Mouse (Mus musculus): ENCODE results near the gene 4933427D14Rik. TPM values are rescaled to one million over a fixed set of nuclear protein-coding genes. Genes with fewer than 3 reads are reported as not detected.

4933427D14Rik gene
- polyA plus RNA-seq, 1 experiment from 2014 or later, result 11.7 TPM

GRCm38 (mm10) chr11:72226020-72226791 is 18.9 kb upstream of the 4933427D14Rik start:
- ATAC-seq (ENCODE audit: low FRiP score, low TSS enrichment), result no peak; the same call in 1 of the 2 replicates

GRCm38 (mm10) chr11:72224865-72225264 is 17.6 kb upstream of the 4933427D14Rik start:
- Histone ChIP-seq H3K4me2 (replicated peaks; ENCODE audit: low read depth, low read length) (no peak overlapping the region), H3K4me1 (ENCODE audit: insufficient read depth, low read length) (no peaks in the 10 kb centered on the region), H3K9ac (replicated peaks; ENCODE audit: low read length) (no peak overlapping the region), H3K36me3 (ENCODE audit: insufficient read depth, low read length) (no peaks in the 10 kb centered on the region), H3K9me3 (ENCODE audit: low read length) (no peaks in the 10 kb centered on the region), H3K4me3 (ENCODE audit: low read length) (no peak overlapping the region), H3K27me3 (ENCODE audit: insufficient read depth, low read length) (no peaks in the 10 kb centered on the region), H3K27ac (ENCODE audit: low read length) (no peak overlapping the region)
- WGBS, result 8% methylated on average over 5 of the region's 5 CpGs
- no peak; the same call in 1 of the 2 replicates for ATAC-seq (ENCODE audit: low FRiP score, low TSS enrichment)

More at GRCm38 (mm10) chr11:72226020-72226791, 18.9 kb upstream of the 4933427D14Rik start:
- H3K27ac ChIP-seq (ENCODE audit: low read length), result no peak overlapping the region
- H3K4me1 ChIP-seq (ENCODE audit: insufficient read depth, low read length), result no peaks in the 10 kb centered on the region
- H3K27me3 ChIP-seq (ENCODE audit: insufficient read depth, low read length), result no peaks in the 10 kb centered on the region
- H3K4me3 ChIP-seq (ENCODE audit: low read length), result no peak overlapping the region
- WGBS, result 74% methylated on average over 10 of the region's 10 CpGs
- H3K9ac ChIP-seq (replicated peaks; ENCODE audit: low read length), result no peak overlapping the region
- no peaks in the 10 kb centered on the region for H3K36me3 ChIP-seq (ENCODE audit: insufficient read depth, low read length)
- no peak overlapping the region for H3K4me2 ChIP-seq (replicated peaks; ENCODE audit: low read depth, low read length)
- H3K9me3 ChIP-seq (ENCODE audit: low read length), result no peaks in the 10 kb centered on the region

DNA sequence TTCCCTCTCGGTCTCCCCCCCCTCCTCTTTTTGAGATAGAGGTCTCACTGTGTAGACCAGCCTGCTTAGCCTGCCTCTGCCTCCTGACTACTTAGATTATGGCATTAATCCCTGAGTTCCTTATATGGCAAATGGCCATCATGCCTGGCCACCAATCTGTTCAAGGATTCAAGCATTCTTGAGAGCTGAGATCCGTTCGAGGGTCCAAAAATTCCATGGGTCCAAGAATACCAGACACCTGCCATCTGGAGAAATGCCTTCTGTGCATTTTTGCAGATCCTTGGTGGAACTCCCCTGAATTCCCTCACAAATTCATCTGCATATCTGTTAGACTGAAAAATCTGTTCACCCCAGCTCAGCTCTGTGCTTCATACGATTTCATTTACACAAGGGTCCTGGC is 16.2 kb upstream of the 4933427D14Rik start:
- Histone ChIP-seq H3K27me3 (ENCODE audit: insufficient read depth, low read length) (no peaks in the 10 kb centered on the region), H3K9ac (replicated peaks; ENCODE audit: low read length) (no peak overlapping the region), H3K4me2 (replicated peaks; ENCODE audit: low read depth, low read length) (no peak overlapping the region), H3K27ac (ENCODE audit: low read length) (no peak overlapping the region), H3K4me3 (ENCODE audit: low read length) (no peak overlapping the region), H3K9me3 (ENCODE audit: low read length) (no peaks in the 10 kb centered on the region), H3K36me3 (ENCODE audit: insufficient read depth, low read length) (no peaks in the 10 kb centered on the region), H3K4me1 (ENCODE audit: insufficient read depth, low read length) (no peaks in the 10 kb centered on the region)
- WGBS, result 80% methylated on average over 4 of the region's 4 CpGs
- no peak for ATAC-seq (ENCODE audit: low FRiP score, low TSS enrichment)

DNA sequence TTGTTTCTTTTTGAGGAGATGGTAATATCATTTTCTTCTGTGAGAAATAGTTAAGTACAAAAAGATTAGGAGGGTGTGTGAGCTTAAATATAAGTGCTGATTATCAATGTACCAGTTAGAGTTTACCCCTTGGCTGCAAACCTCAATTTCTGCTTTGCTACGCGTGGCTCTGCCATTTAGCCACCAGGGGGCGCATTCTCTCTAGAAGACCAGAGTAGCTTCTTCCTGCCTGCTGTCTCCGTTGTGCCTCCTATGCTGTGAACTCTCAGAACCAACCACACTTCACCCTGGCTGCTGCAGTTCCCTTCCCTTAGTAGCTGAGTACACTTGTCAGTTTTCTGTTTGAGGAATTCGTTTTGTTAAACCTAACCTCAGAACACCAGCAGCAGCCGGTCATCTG is 14.0 kb upstream of the 4933427D14Rik start:
- H3K4me3 ChIP-seq (ENCODE audit: low read length), result no peak overlapping the region
- WGBS, result 15% methylated on average over 6 of the region's 6 CpGs
- no peaks in the 10 kb centered on the region for H3K9me3 ChIP-seq (ENCODE audit: low read length)
- H3K27ac ChIP-seq (ENCODE audit: low read length), result no peak overlapping the region
- H3K4me1 ChIP-seq (ENCODE audit: insufficient read depth, low read length), result peaks cover 3% of the 10 kb centered on the region; the same call in 1 of the 2 replicates
- no peaks in the 10 kb centered on the region for H3K36me3 ChIP-seq (ENCODE audit: insufficient read depth, low read length)
- no peak overlapping the region for H3K9ac ChIP-seq (replicated peaks; ENCODE audit: low read length)
- no peak overlapping the region for H3K4me2 ChIP-seq (replicated peaks; ENCODE audit: low read depth, low read length)
- no peak for ATAC-seq (ENCODE audit: low FRiP score, low TSS enrichment)
- H3K27me3 ChIP-seq (ENCODE audit: insufficient read depth, low read length), result no peaks in the 10 kb centered on the region

- 84% methylated on average over 5 of the region's 5 CpGs for WGBS
Observed at GRCm38 (mm10) chr11:72217116-72217515, 9.9 kb upstream of the 4933427D14Rik start.

DNA sequence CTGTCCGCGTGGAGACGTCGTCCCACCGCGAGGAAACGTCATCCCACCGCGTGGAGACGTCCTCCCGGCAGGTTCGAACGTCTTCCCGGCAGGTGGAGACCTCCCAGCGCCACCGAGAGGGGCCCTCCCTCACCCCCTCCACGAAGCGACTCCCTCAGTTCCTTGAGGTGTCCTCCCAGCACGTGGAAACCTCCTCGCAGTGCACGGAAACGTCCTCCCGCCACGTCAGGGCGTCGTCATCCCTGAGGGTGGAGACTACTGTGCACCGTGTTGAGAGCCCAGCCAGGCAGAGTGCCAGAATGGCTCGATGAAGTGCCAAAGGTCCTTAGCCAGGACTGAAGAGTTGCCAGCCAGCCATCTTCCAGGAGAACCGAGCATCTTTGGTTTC is 8.1 kb upstream of the 4933427D14Rik start, which contains the start of gene Med31:
TSS of gene Med31 (minus strand) at position 183 of the 388 bp plus-strand sequence.
- WGBS, result under 1% methylated on average over 29 of the region's 29 CpGs
- Histone ChIP-seq H3K9me3 (ENCODE audit: low read length) (no peaks in the 10 kb centered on the region), H3K27me3 (ENCODE audit: insufficient read depth, low read length) (no peaks in the 10 kb centered on the region), H3K4me1 (ENCODE audit: insufficient read depth, low read length) (peaks cover 3% of the 10 kb centered on the region; the same call in 1 of the 2 replicates), H3K9ac (replicated peaks; ENCODE audit: low read length) (peak within 1 kb of the TSS; percentile 71), H3K4me2 (replicated peaks; ENCODE audit: low read depth, low read length) (peak within 1 kb of the TSS; percentile 99), H3K27ac (ENCODE audit: low read length) (peak within 1 kb of the TSS; percentile 66), H3K36me3 (ENCODE audit: insufficient read depth, low read length) (peaks cover 12% of the 10 kb centered on the region; the same call in 1 of the 2 replicates), H3K4me3 (ENCODE audit: low read length) (peak within 1 kb of the TSS; percentile 64)
- peak; percentile 80 for ATAC-seq (ENCODE audit: low FRiP score, low TSS enrichment)

More at GRCm38 (mm10) chr11:72217116-72217515, 9.9 kb upstream of the 4933427D14Rik start:
- Histone ChIP-seq H3K4me1 (ENCODE audit: insufficient read depth, low read length) (peaks cover 3% of the 10 kb centered on the region; the same call in 1 of the 2 replicates), H3K4me2 (replicated peaks; ENCODE audit: low read depth, low read length) (no peak overlapping the region), H3K9ac (replicated peaks; ENCODE audit: low read length) (no peak overlapping the region), H3K4me3 (ENCODE audit: low read length) (no peak overlapping the region), H3K36me3 (ENCODE audit: insufficient read depth, low read length) (no peaks in the 10 kb centered on the region), H3K27me3 (ENCODE audit: insufficient read depth, low read length) (no peaks in the 10 kb centered on the region), H3K27ac (ENCODE audit: low read length) (no peak overlapping the region), H3K9me3 (ENCODE audit: low read length) (no peaks in the 10 kb centered on the region)
- no peak for ATAC-seq (ENCODE audit: low FRiP score, low TSS enrichment)

DNA sequence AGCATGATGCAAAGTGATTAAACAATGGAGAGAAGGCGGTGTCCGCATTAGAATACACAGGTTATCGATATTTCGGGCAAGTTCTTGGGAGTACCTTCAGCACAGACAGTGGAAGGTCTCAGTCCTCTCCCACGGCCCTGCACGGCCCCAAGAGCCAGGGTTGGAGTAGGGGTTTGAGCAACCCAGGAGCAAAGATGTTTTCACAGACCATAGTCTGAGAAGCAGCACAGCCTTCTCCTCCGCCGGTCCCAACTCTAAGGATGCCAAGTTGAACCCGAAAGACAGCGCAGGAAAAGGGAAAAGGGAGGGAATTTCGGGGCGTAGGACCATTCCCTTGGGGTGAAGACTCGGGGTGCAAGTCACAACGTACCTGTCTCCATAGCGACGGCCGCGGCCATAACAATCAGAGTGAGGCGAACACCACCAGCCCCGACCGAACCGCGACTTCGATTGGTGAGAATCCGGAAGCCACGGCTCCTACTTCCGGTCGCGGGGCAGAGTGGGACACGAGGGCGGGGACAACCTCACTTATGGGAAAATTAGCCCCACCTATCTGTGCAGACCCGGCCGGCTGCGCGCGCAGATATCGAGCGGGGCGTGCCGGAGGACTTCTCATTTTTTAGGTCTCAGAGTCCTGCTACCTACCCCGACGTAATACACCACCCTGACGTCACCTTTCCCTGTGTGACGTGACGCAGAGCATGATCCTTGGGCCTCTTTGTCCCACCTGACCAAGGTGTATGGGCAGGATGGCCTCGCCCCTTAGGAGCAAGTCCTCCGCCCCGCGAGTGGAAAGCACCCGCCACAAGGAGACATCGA is 7.5 kb upstream of the 4933427D14Rik start:
- H3K9me3 ChIP-seq (ENCODE audit: low read length), result no peaks in the 10 kb centered on the region
- H3K4me3 ChIP-seq (ENCODE audit: low read length), result peak overlapping the region; percentile 64
- peaks cover 3% of the 10 kb centered on the region; the same call in 1 of the 2 replicates for H3K4me1 ChIP-seq (ENCODE audit: insufficient read depth, low read length)
- peak; percentile 96 for ATAC-seq (ENCODE audit: low FRiP score, low TSS enrichment)
- H3K4me2 ChIP-seq (replicated peaks; ENCODE audit: low read depth, low read length), result peak overlapping the region; percentile 99
- H3K27me3 ChIP-seq (ENCODE audit: insufficient read depth, low read length), result no peaks in the 10 kb centered on the region
- H3K36me3 ChIP-seq (ENCODE audit: insufficient read depth, low read length), result peaks cover 13% of the 10 kb centered on the region; the same call in 1 of the 2 replicates
- H3K9ac ChIP-seq (replicated peaks; ENCODE audit: low read length), result peak overlapping the region; percentile 71
- WGBS, result under 1% methylated on average over 51 of the region's 51 CpGs
- peak overlapping the region; percentile 66 for H3K27ac ChIP-seq (ENCODE audit: low read length)

GRCm38 (mm10) chr11:72207834-72208377 is 647 bp upstream of the 4933427D14Rik start:
- Histone ChIP-seq H3K9ac (replicated peaks; ENCODE audit: low read length) (peak overlapping the region; percentile 91), H3K4me2 (replicated peaks; ENCODE audit: low read depth, low read length) (peak overlapping the region; percentile 93), H3K4me1 (ENCODE audit: insufficient read depth, low read length) (peaks cover 13% of the 10 kb centered on the region), H3K27me3 (ENCODE audit: insufficient read depth, low read length) (no peaks in the 10 kb centered on the region), H3K4me3 (ENCODE audit: low read length) (peak overlapping the region; percentile 95), H3K9me3 (ENCODE audit: low read length) (no peaks in the 10 kb centered on the region), H3K36me3 (ENCODE audit: insufficient read depth, low read length) (peaks cover 16% of the 10 kb centered on the region; the same call in 1 of the 2 replicates), H3K27ac (ENCODE audit: low read length) (peak overlapping the region; percentile 77)
- ATAC-seq (ENCODE audit: low FRiP score, low TSS enrichment), result no peak
- 10% methylated on average over 17 of the region's 17 CpGs for WGBS

DNA sequence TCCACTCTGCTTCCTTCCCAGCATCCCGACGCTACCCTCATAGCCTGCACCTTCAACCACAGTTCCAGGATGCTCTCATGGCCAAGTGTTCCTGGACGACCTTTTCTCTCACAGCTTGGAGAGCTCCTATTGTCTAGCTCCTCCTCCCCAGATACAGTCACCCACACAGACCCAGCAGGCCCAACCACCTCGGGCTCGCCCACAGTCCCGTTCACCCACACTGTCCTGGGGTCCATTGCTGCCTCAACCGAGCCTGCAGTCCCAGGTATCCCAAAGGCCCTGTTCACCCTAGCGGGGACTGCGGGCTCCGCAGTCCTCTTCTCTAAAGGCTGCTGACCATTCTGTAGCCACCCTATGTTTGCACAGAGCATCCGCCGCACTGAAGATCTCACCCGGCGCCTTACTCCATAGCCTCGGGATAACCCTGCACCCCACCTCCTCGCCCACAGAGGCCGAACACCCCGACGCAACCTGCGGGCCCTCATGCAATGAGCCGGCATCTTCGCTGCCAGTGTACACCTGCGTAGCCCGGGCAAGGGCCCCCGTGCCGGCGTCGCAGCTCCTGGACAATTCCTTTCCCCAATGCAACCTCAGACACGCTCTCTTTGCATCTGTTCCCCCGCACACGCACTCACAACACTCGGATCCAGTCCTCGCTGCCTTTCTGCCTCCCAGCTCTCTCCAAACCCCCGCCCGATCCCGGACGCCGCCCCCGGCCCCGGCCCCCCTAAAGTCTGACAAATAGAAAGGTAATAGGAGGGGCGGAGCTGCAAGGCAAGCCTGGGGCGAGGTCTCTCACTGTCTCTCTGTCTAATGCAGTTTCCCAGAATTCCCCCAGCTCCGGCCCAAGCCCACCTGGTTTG is 687 bp downstream of the 4933427D14Rik start, which contains the start of gene Gm43951:
TSS of gene Gm43951 (minus strand) at position 500 of the 863 bp plus-strand sequence.
- WGBS, result under 1% methylated on average over 43 of the region's 43 CpGs
- no peaks in the 10 kb centered on the region for H3K9me3 ChIP-seq (ENCODE audit: low read length)

More for the DNA sequence above, 687 bp downstream of the 4933427D14Rik start, which contains the start of gene Gm43951:
- no peaks in the 10 kb centered on the region for H3K27me3 ChIP-seq (ENCODE audit: insufficient read depth, low read length)
- peaks cover 13% of the 10 kb centered on the region for H3K4me1 ChIP-seq (ENCODE audit: insufficient read depth, low read length)
- H3K36me3 ChIP-seq (ENCODE audit: insufficient read depth, low read length), result peaks cover 16% of the 10 kb centered on the region
- ATAC-seq (ENCODE audit: low FRiP score, low TSS enrichment), result peak; percentile 62
- H3K4me3 ChIP-seq (ENCODE audit: low read length), result peak within 1 kb of the TSS; percentile 95
- H3K27ac ChIP-seq (ENCODE audit: low read length), result peak within 1 kb of the TSS; percentile 77
- H3K9ac ChIP-seq (replicated peaks; ENCODE audit: low read length), result peak within 1 kb of the TSS; percentile 91
- peak within 1 kb of the TSS; percentile 93 for H3K4me2 ChIP-seq (replicated peaks; ENCODE audit: low read depth, low read length)
